Mouse (Mus musculus) hindbrain, embryonic 11.5 days (tissue): ENCODE data around the gene Draxin. TPM values are rescaled to one million over a fixed set of nuclear protein-coding genes. Genes with fewer than 3 reads are reported as not detected.

Experiments
- ATAC-seq: fragments of 200-750 bp; cut with Nextera tagmentation; 2 replicates; pipeline ENCODE4 v1.8.0; 2017; ENCODE audit warnings: mild to moderate bottlenecking, moderate TSS enrichment, moderate library complexity; ENCODE audit not compliant: low FRiP score
- DNase-seq: peaks from one replicate; pipeline ENCODE4 v3.0.0-alpha.2; 2015; ENCODE audit warnings: low spot score
- H3K27ac ChIP-seq: fragments of 300-500 bp; sonication (generic); 2 replicates; pipeline ENCODE4 v1.5.1; 2014; ENCODE audit warnings: mild to moderate bottlenecking, low read depth, low read length
- H3K27me3 ChIP-seq: fragments of 300-500 bp; sonication (generic); 2 replicates; pipeline ENCODE4 v1.6.1; 2014; ENCODE audit warnings: mild to moderate bottlenecking, low read length, moderate library complexity, mixed read lengths; ENCODE audit not compliant: control insufficient read depth, insufficient read depth
- H3K36me3 ChIP-seq: fragments of 300-500 bp; sonication (generic); 2 replicates; pipeline ENCODE4 v1.6.1; 2014; ENCODE audit warnings: mild to moderate bottlenecking, low read length, moderate library complexity, mixed read lengths; ENCODE audit not compliant: control insufficient read depth, insufficient read depth
- H3K4me1 ChIP-seq: fragments of 300-500 bp; sonication (generic); replicated peaks from 2 replicates; pipeline ENCODE4 v1.6.1; 2014; ENCODE audit warnings: low read length, mixed read lengths; ENCODE audit not compliant: control insufficient read depth, insufficient read depth
- H3K4me2 ChIP-seq: fragments of 300-500 bp; sonication (generic); replicated peaks from 2 replicates; pipeline ENCODE4 v1.6.1; 2014; ENCODE audit warnings: mild to moderate bottlenecking, low read depth, low read length
- H3K4me3 ChIP-seq: fragments of 300-500 bp; sonication (generic); 2 replicates; pipeline ENCODE4 v1.5.1; 2014; ENCODE audit warnings: low read depth, low read length
- H3K9ac ChIP-seq: fragments of 300-500 bp; sonication (generic); 2 replicates; pipeline ENCODE4 v1.6.1; 2014; ENCODE audit warnings: low read depth, low read length
- H3K9me3 ChIP-seq: fragments of 300-500 bp; sonication (generic); 2 replicates; pipeline ENCODE4 v1.6.1; 2016; ENCODE audit warnings: low read length; ENCODE audit not compliant: control insufficient read depth
- WGBS: fragments of 180-500 bp; shearing (Covaris S2); extraction: QIAGEN DNeasy Blood & Tissue Kit; methylation state at CpG from one replicate; pipeline ENCODE4 v1.1.7; 2014; 5-methylcytosine and 5-hydroxymethylcytosine counted together
- polyA plus RNA-seq: library from polyadenylated mRNA; unstranded; fragments of >200 nt; fragmentation: Nextera tagmentation; extraction: Ambion mirVana; gene quantifications from 2 replicates; pipeline ENCODE4 v1.2.1, GENCODE M21; 2014

Gene Draxin
- polyA plus RNA-seq, 1 experiment from 2014 or later, result 13.8 TPM

DNA sequence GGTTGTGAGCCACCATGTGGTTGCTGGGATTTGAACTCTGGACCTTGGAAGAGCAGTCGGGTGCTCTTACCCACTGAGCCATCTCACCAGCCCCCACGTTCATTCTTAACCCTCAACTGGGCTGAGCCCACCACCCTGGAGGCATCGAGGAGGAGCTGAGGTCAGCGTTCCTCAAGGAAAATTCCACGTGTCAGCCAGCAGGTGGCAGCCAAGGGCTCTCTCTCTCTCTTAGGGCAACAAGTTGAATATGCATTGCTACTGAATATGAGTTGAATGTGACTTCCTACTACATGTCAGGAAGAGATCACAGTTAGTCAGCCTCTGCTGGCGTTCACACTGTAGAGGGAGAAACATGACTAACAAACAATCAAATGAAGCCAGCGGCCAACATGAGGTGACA is 37.8 kb upstream of the Draxin start:
- WGBS, result 25% methylated on average over 7 of the region's 7 CpGs
- ATAC-seq (no peak), DNase-seq (peak; percentile 80)
- Histone ChIP-seq H3K27me3 (peaks cover 52% of the 10 kb centered on the region), H3K4me1 (peaks cover 9% of the 10 kb centered on the region; the same call in 1 of the 2 replicates), H3K4me3 (no peak overlapping the region), H3K9me3 (no peaks in the 10 kb centered on the region), H3K27ac (no peak overlapping the region), H3K9ac (no peak overlapping the region), H3K4me2 (no peak overlapping the region), H3K36me3 (no peaks in the 10 kb centered on the region)

DNA sequence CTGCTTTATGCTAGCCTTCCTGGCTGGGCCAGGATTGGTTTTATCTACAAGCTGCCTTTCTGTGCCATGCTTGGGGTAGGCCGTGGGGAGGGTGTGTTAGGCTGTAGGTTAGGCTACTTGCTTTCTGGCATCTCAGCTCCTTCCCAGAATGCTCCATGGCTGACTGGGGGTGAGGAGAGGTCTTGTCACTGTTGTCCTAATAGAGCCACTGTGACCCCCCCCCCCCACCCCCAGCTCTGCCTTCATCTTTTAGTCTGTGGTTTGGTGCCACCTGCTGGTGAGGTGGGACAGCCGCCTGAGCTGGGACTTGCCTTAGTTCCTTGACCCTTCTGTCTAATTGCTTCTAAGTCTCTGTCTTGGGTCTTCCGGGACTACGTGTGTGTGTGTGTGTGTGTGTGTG is 36.5 kb upstream of the Draxin start:
- no peak overlapping the region for H3K27ac ChIP-seq
- peaks cover 48% of the 10 kb centered on the region for H3K27me3 ChIP-seq
- WGBS, result 6% methylated on average over 3 of the region's 4 CpGs
- DNase-seq (peak; percentile 79), ATAC-seq (peak; percentile 32; the same call in 1 of the 2 replicates)
- H3K4me1 ChIP-seq, result peaks cover 9% of the 10 kb centered on the region; the same call in 1 of the 2 replicates
- no peaks in the 10 kb centered on the region for H3K36me3 ChIP-seq
- no peak overlapping the region for H3K9ac ChIP-seq
- peak overlapping the region; percentile 14; the same call in 1 of the 2 replicates for H3K4me2 ChIP-seq
- no peaks in the 10 kb centered on the region for H3K9me3 ChIP-seq
- H3K4me3 ChIP-seq, result no peak overlapping the region

DNA sequence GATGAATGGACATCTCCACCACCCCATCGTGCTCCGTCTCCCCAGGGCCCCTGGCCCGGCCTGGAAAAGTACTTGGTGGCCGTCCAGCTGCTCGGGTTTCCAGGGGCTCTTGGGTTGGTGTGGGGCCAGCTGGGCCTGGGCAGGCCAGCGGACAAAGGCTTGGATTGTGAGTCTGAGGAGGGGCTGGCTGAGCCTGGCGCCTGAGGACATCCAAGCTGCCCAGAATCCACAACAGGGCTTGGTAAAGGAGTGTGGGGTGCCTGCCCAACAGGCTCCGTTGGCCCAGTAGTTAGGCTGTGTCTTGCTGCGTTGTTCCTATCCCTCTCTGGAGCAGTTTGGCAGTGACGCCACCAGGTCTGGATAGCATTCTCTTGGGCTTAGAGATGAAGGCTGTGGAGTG is 35.9 kb upstream of the Draxin start:
- Histone ChIP-seq H3K9ac (no peak overlapping the region), H3K4me1 (peaks cover 9% of the 10 kb centered on the region; the same call in 1 of the 2 replicates), H3K27me3 (peaks cover 52% of the 10 kb centered on the region), H3K4me3 (no peak overlapping the region), H3K27ac (no peak overlapping the region), H3K36me3 (no peaks in the 10 kb centered on the region), H3K9me3 (no peaks in the 10 kb centered on the region), H3K4me2 (peak overlapping the region; percentile 14; the same call in 1 of the 2 replicates)
- DNase-seq (peak; percentile 53), ATAC-seq (peak; percentile 10; the same call in 1 of the 2 replicates)
- WGBS, result 5% methylated on average over 10 of the region's 10 CpGs

DNA sequence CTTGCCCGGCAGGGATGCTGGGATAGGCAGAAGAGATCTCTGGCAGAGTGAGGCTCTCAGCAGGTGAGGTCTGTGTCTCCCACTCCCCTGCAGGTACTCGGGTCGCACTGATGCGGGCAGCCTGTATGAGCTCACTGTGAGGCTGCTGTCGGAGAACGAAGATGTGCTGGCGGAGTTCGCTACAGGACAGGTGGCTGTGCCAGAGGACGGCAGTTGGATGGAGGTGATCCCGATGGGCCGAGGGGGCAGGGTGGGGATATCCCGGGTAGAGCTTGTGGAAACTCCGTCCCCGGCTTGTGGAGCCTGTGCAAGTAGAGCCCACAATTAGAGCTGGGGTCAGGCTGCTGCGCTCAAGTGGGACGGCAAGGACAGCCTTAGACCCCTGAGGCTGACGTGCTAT is 35.1 kb upstream of the Draxin start:
- Histone ChIP-seq H3K27ac (no peak overlapping the region), H3K4me2 (no peak overlapping the region), H3K27me3 (peaks cover 61% of the 10 kb centered on the region), H3K9me3 (no peaks in the 10 kb centered on the region), H3K4me3 (0 out of 2 replicates have a peak overlapping the region, but pooled peaks have one; percentile 13), H3K9ac (no peak overlapping the region), H3K4me1 (peaks cover 12% of the 10 kb centered on the region; the same call in 1 of the 2 replicates), H3K36me3 (no peaks in the 10 kb centered on the region)
- no peak for ATAC-seq
- 6% methylated on average over 17 of the region's 17 CpGs for WGBS
- no peak for DNase-seq

DNA sequence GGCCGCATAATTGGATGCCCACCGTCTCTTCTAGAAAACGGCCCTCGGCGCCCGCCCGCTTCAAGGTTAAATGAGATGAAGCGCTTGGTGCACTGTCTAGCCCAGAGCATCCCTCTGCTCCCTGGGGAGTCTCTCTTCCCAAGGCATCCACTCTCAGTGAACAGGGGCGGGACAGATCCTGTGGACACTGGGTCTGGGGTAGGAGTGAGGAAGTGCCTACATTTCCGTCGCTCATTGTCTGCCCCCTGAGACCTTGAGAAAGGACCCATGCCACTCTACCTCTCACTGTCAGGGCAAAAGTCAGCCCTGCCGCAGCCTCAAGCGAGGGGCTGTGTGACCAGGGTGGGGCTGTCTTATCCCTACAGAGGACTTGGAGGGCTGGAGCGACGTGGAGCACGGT is 34.0 kb upstream of the Draxin start:
- Histone ChIP-seq H3K27me3 (peaks cover 60% of the 10 kb centered on the region), H3K9me3 (no peaks in the 10 kb centered on the region), H3K4me1 (peaks cover 12% of the 10 kb centered on the region; the same call in 1 of the 2 replicates), H3K36me3 (no peaks in the 10 kb centered on the region), H3K9ac (no peak overlapping the region), H3K4me3 (peak overlapping the region; percentile 27; the same call in 1 of the 2 replicates), H3K4me2 (peak overlapping the region; percentile 52), H3K27ac (no peak overlapping the region)
- ATAC-seq (no peak), DNase-seq (no peak)
- WGBS, result under 1% methylated on average over 16 of the region's 16 CpGs

DNA sequence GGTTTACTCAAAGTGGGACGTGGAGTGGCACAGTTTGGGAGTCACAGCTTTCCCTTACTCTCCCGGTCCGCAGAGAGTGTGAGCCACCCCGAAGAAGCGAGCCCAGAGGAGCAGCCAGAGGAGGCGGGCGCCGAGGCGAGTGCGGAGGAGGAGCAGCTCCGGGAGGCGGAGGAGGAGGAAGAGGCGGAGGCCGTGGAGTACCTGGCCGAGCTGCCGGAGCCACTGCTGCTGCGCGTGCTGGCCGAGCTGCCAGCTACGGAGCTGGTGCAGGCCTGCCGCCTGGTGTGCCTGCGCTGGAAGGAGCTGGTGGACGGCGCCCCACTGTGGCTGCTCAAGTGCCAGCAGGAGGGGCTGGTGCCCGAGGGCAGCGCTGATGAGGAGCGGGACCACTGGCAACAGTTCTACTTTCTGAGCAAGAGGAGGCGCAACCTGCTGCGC is 33.5 kb upstream of the Draxin start:
- Histone ChIP-seq H3K9ac (0 out of 2 replicates have a peak overlapping the region, but pooled peaks have one; percentile 34), H3K4me1 (peaks cover 12% of the 10 kb centered on the region; the same call in 1 of the 2 replicates)
- WGBS, result under 1% methylated on average over 28 of the region's 29 CpGs

DNA sequence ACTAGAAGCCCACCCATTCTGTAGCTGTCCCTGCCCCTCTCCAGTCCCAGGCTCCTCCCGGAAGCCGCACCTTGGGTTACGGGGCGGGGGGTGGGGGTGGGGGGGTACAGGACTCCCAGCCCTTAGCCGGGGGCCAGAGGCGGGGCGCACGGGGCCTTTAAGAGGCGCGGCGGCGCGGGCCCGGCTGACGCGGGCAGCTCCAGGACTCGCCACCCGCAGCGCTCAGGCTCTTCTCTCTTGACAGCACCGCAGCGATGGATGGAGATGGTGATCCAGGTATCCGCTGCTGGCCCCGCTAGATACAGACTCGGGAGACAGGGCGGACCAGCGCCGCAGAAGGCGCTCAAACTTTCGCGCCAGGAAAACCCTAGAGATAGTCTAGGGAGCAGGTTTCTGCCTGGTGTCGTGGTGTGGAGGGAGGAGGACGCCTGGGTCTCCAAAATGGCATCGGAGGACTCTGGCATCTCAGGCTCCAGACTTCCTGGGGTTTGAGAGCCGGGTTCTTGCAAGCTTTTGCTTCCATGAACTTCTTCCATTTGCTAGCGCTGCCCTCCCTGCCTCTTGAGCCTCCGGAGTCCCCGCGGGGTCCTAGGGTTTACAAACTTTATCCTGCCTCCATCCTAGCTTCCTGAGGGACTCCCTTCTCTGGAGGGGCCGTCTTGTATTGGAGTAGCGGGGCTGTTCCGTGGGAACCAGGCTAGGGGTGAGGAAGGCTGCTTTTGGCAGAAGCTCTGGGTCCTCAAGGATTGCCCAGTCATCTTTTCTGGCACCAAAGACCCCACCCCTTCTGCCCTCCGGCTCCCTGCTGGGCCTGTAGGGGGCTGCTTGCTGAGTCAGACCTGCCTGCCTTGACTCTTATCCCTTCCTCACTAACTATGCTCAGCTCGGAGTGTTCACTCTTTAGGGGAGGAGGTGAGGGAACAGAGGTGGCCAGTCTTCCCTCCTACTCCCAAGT is 30.2 kb upstream of the Draxin start, which contains the start of the genes Fbxo44 and Fbxo2:
TSS of gene Fbxo44 (minus strand) at position 47 of the 955 bp plus-strand sequence.
TSS of gene Fbxo2 (plus strand) at position 186 of the 955 bp plus-strand sequence.
- H3K4me2 ChIP-seq, result peak within 1 kb of the TSS; percentile 93
- H3K9ac ChIP-seq, result peak within 1 kb of the TSS; percentile 85
- peak within 1 kb of the TSS; percentile 91 for H3K27ac ChIP-seq
- peaks cover 48% of the 10 kb centered on the region for H3K27me3 ChIP-seq
- H3K4me1 ChIP-seq, result peaks cover 14% of the 10 kb centered on the region
- peak within 1 kb of the TSS; percentile 73 for H3K4me3 ChIP-seq
- WGBS, result 1% methylated on average over 43 of the region's 43 CpGs
- ATAC-seq (no peak; the same call in 1 of the 2 replicates), DNase-seq (peak; percentile 61)
- peaks cover 5% of the 10 kb centered on the region; the same call in 1 of the 2 replicates for H3K36me3 ChIP-seq
- H3K9me3 ChIP-seq, result no peaks in the 10 kb centered on the region

More for the DNA sequence above, 33.5 kb upstream of the Draxin start:
- ATAC-seq, result no peak
- Histone ChIP-seq H3K9me3 (no peaks in the 10 kb centered on the region), H3K36me3 (no peaks in the 10 kb centered on the region), H3K27me3 (peaks cover 60% of the 10 kb centered on the region), H3K4me2 (peak overlapping the region; percentile 52), H3K27ac (no peak overlapping the region), H3K4me3 (peak overlapping the region; percentile 27)
- peak; percentile 78 for DNase-seq

DNA sequence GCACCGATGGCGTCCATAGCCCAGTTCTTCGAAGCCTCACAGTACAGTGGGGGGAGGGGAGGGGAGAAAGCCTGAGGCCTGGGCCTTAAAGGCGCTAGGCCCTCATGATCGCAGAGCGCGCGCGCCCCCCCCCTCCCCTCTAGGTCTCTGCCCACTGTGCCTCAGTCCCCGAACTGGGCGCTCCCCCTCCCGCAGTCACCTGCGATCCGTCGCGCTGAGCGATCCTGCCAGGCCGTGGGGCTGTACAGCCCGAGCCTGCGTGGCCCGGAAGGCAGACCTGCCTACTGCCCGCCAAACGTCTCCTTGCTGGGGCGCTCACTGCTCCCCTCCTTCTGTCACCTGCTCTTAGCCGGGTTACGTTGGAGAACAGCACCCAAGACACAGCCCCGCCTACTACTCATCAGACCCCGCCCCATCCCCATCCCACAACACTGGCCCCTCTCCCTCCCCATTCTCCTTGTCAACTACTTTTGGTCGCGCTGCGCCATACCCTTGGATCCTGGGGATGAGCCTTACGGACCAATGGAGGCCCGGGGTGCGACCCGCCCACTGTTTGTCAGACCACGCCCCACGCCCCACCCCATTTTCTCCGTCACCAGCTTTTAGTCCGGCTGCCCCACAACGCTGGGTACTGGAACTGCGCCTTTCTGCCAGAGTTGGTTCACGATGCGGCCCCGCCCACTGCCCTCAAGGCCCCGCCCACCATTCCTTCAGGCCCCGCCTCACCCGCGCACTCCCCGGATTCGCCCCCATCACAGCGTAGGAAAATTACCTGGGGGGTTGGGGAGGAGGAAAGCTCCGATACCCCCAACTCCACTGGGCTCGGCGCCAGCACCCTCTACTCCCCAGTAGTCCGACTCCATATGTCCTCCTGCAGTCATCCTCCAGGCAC is 29.3 kb upstream of the Draxin start:
- Histone ChIP-seq H3K27ac (peak overlapping the region; percentile 91), H3K4me1 (peaks cover 14% of the 10 kb centered on the region), H3K9ac (peak overlapping the region; percentile 85), H3K4me3 (peak overlapping the region; percentile 73), H3K4me2 (peak overlapping the region; percentile 93), H3K27me3 (peaks cover 38% of the 10 kb centered on the region), H3K9me3 (no peaks in the 10 kb centered on the region), H3K36me3 (peaks cover 5% of the 10 kb centered on the region; the same call in 1 of the 2 replicates)
- under 1% methylated on average over 44 of the region's 55 CpGs for WGBS
- ATAC-seq (peak; percentile 92), DNase-seq (peak; percentile 97)
